Mouse (Mus musculus): ENCODE measurements at regions not wholly inside any gene's neighbourhood (a gene's known extent, or its start where the extent isn't known, plus 50 kb on each side); places are given as distances from the start of the nearest gene placed in this dataset.

DNA sequence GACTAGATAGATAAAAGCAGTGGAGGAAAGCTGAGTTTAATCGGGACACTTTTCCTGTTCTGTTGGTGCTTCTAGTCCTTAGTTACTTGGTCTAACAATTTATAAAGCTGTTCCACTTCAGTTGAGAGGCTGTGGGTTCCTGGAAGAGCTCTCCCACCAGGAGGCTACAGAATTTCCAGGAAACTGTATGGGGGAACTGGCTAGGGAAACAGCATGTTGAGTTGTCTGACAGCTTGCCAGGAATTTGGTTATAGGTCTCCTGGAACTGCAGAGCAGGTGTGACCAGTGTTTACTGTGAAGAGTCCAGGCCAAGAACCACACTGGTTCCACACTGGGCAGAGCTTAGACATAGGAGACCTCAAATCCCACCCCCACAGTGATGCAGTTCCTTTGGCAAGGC is 65.0 kb upstream of the Pik3cg start:
- DNase-seq (ENCODE audit: low spot score in 2 of 2), result no peak

DNA sequence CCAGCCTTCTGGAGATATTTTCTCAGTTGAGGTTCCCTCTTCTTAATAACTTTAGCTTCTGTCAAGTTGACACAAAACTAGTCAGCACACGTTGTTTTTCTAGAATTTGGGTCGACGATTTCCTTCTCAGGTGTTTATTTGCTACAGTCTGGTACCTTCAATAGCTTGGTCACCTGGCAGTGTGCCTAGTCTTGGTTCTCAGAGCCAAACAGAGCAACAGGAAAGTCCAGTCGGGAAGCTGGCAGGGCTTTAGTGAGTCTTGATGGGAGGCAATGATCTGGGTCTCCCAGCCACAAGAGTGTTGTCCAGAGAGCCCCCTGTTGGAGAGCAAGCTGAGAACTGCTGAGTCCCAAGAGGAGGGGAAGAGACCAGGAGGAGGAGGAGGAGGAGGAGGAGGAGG is 71.4 kb upstream of the Pik3cg start:
- DNase-seq (ENCODE audit: low spot score in 2 of 2), result no peak

DNA sequence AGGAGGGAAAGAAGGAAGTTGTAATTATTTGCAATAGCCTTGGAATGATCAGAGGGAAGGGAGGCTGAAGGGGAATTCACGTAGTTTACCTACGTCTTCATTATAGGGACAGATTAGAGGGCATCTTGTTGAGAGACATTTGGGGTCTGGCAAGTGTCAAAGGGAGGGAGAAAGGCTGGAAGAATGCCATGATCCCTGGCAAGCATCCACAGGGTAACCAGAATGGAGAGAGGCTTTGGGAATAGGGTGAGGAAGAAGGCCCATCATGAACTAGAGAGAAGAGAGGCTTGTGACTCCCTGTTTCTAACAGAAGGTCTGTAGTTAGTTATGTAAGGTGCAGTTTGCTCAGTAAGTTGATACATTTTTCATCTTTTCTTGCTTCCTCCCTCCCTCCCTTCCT is 71.8 kb upstream of the Pik3cg start:
- DNase-seq (ENCODE audit: low spot score in 2 of 2), result no peak

DNA sequence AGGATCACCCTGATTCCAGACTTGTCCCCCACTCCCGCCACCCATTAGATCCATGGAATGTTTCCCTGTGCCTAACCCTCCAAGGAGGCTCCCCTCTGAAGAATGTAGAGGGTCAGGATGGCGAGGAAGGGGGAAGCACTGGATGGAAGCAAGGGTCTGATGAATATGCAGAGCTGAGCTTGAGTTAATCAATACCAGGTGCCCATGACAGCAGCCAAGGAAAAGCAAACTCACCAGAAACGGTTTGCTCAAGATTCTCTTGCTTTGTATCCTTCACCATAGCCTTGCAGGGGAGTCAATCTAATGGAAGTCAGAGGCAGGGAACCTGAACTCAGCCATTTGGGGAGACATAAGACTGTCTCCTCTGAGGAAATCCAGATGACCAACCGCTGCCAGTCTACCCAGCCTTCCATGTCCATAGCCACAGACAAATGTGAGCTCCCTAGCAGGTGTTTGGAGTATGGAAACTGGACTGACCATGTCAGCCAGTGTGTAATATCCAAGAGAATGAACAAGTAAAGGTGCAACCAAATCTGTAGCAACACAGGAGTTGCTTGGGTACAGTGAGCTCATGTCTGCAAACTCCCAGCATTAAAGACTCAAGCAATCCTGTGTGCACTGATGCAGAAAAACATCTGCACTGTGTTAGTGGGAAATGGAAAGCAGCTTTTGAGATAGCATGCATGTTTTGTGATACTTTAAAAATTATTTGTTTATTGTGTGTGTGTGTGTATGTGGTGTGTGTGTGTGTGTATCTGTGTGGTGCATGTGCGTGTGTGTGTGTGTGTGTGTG is 74.1 kb upstream of the Pik3cg start:
- no peak for DNase-seq (ENCODE audit: low spot score in 2 of 2)

DNA sequence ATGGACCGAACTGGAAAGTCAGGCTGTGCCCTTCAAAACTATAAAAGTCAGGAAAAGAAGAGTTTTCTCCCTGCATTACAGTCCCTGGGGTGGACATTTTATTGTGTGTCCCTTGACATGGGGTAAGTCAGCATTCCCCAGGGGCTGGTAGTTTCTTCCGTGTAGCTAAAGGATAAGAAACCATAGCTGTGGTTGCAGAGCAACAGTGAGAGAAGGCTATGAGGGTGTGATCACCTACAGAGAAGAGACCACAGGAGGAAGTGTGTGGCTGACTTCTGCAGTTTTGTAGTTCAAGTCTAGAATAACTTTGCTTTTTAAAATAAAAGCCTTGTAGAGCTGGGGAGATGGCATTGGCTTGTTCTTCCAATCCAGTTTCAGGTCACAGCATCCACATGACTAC is 76.6 kb upstream of the Pik3cg start:
- DNase-seq (ENCODE audit: low spot score in 2 of 2), result no peak

DNA sequence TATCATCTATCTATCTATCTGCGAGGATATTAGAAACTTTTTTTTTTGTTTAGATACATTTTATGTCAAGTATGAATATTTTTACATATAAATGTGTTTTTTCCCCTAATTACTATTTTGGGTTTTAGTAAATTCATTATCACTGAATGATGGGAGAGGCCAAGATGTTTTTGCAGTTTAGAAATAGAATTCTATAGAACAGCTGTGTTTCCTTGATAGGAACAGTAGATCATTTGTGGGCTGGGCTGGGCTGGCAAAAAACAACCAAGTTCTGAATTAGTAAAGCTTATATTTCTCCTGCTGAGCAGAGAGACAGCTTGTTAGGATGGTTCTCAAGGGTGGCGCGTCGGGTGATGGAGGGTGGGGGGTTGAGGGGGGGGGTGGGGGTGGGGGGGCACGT is 78.2 kb upstream of the Pik3cg start:
- DNase-seq (ENCODE audit: low spot score in 2 of 2), result no peak

DNA sequence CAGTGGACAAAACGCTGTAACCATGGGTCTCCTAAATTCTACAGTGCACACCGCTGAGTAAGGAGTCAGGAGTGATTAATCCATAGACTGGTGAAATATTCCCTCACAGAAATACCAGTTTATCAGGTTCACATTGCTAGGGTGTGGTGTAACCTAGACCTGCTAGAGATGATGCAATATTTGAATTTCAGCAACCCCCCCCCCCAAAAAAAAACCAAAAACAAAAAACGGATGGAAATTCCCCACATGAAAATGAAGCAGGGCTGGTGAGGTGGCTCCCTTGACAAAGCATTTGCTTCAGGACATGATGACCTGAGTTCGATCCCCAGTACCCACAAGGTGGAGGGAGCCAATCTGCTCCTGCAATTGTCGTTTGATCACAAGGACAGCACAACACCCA is 82.7 kb upstream of the Pik3cg start:
- no peak for DNase-seq (ENCODE audit: low spot score in 2 of 2)

DNA sequence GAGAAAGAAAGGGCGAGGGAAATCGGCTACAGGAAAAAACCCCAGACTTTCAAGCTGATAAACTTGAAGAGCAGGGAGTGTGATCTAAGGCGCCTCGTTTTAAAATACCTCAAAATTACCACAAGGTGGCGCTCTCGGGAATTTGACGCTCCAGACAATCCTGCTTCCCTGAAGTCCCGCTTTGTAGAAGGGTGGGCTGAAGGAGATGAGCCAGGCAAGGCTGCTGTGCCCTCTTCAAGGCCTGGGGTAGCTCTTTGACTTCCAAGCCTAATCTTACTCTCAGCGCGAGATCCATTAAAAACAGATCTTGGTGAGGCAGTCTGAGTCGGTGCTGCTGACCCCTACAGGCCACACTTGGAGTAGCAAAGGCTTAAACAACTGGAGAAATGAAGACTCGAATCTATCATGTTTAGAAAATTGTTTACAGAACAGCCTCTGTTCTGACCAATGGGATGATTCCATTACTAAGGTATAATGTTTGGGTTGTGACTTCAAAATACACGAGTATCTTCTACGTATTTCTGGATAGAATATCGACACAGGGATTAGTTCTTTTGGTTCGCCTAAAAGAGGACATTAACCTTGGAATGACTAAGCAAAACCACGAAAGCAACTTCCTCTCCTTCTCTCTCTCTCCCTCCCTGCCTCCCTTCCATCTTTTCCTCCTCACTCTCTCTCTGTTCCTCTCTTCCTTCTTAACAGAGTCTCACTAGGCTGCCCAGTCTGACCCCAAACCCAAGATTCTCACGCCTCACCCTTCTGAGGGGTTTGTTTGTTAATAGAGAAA is 83.7 kb upstream of the Pik3cg start:
- DNase-seq (ENCODE audit: low spot score in 2 of 2), result peak; percentile 26 to 67

DNA sequence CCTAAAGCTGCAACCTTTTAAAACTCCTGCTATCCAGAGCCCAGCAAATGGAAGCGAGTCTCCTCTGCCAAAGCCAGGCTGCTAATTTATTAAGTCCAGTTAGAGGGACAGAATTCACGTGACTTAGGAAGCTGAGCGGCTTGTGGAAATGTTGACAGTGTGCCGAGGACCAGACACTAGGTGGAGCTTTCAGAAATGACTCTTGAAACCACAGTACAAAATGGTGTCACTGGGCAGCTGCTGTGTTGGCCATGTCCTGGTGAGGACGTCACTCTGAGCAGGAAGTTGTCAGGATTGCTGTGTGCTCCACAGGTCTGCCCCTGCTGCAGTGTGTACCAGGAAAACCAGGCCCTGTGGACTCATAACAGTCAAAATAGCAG is 84.3 kb upstream of the Pik3cg start:
- no peak for DNase-seq (ENCODE audit: low spot score in 2 of 2)

DNA sequence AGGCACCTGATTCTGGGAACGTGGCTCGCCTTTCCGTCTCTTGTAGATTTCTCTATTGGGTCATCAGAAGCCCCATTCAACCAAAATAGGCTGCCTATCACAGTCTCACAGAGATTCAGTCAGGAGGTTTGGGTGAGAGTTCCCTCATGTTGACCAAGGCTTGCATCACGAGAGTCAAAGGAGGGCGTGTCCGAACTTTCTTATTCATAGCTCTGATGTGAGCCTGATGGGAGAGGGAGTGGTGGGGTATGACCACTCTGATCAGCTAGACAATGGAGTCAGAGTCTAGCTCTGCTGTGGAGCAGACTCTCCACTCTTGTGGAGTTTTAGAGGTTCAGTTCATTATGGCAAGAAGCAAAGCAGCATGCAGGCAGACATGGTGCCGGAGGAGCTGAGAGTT is 81.1 kb upstream of the Ccdc71l start:
- no peak for DNase-seq (ENCODE audit: low spot score in 2 of 2)

DNA sequence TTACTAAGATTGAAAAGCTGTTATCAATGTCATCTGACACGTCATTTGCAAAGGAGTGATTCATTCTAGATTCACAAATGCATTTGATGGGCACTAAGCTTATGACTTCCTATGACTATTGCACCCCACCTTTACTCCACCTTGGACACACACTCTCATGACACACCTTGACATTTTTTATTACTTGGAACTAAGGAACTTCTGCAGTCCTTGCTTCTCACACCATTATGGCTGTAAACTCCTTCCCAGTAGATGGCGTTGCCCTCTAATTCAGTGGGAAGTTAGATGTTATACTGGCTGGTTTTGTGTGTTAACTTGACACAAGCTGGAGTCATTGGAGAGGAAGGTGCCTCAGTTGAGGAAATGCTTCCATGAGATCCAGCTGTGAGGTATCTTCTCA is 78.8 kb upstream of the Ccdc71l start:
- DNase-seq (ENCODE audit: low spot score in 2 of 2), result no peak

DNA sequence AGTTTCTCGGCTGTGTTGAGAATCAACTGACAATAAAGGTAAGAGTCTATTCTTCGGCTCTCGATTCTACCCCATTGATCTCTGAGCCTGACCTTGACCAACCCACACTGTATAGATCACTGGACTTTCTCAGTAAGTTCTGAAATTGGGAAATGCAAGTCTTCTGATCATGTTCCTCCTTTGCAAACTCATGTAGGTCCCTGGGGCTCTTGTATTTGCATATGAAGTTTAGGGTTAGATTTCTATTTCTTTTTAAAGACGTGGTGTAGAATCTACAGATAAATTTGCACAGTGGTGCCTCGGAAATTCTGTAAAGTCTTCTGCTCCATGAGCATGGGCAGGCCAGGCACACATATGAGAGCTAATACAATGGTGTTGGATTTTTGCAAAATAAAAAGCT is 72.8 kb upstream of the Ccdc71l start:
- no peak for DNase-seq (ENCODE audit: low spot score in 2 of 2)

DNA sequence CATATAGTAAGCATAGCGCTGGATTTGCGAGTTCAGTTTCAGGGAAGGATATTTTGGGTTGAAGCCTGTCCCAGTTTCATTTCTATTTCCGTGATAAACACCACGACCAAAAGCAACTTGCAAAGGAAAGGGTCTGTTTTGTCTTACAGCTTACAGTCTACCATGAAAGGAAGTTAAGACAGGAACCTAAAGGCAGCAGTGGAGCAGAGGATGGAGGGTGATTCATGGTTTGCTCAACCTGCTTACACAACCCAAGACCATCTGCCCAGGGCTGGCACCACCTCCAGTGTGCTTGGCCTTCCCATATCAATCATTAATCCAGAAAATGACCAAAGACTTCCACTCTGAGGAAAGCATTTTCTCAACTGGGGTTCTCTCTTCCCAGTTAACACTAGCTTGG is 72.2 kb upstream of the Ccdc71l start:
- no peak for DNase-seq (ENCODE audit: low spot score in 2 of 2)

DNA sequence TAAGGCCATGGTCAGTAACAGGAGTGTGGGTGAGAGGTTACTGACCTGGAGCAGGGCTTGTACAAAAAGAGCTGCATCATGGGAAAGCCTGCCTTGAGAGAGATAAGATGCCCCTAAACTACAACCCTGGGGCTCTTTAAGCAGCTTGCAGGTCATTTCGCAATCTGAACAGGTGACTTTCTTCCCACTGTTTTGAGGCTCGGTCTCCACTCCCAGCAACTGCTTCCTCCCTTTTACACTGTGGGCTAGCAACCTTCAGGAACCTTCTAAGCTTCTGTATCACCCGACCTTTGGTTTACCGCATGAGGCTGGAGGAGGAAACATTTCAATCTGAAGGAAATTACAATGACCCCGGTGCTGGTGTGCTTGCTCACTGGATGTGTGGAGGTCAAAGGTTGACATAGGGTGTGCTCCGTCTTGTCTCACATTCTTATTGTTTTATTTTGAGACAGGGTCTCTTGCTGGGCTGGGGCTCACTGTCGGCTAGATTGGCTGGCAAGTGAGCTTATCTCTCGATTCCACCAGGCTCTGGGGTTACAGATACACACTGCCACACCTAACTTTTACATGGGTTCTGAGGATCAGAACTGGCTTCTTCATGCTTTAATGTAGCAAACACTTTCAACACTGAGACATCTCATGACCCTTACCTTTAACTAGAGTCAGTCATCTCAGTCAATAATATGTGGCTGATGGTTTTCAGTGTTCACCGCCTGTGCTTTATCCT is 71.1 kb upstream of the Ccdc71l start:
- DNase-seq (ENCODE audit: low spot score in 2 of 2), result no peak

DNA sequence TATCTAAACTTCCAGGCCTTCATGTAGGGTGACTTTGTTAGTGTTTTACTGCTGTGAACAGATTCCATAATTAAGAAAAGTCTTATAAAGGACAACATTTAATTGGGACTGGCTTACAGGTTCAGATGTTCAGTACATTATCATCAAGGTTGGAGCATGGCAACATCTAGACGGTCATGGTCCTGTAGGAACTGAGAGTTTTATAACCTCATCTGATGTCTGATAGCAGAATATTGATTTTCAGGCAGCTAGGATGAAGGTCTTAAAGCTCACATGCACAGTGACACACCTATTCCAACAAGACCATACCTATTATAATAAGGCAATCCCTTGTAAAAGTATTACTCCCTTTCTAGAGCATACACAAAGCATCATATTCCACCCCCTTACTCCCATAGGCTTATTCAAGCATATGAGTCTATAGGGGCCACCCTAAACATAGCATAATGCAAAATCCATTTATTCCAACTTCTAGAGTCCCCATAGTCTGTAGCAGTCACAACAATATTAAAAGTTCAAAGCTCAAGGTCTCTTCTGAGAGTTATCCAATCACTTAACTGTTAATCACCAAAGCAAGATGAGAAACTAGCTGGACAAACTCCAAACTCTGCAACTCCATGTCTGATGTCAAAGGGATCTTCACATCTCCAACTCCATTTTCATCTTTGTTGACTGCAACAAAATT is 63.3 kb upstream of the Ccdc71l start:
- DNase-seq (ENCODE audit: low spot score in 2 of 2), result no peak

All from thymus, postnatal 10 days (tissue).